Mouse (Mus musculus): ENCODE data around the gene Prg4. TPM values are rescaled to one million over a fixed set of nuclear protein-coding genes. Genes with fewer than 3 reads are reported as not detected.

Gene Prg4
- polyA plus RNA-seq, 1 experiment, result 0.21 TPM

- 92% methylated on average over 4 of the region's 4 CpGs for WGBS
- no peaks in the 10 kb centered on the region for H3K4me1 ChIP-seq (ENCODE audit: control insufficient read depth, insufficient read depth, insufficient read length)
- DNase-seq (ENCODE audit: low read depth in 1 of 2, low spot score in 2 of 2), result no peak
- no peak overlapping the region for H3K4me3 ChIP-seq (ENCODE audit: extremely low read depth, insufficient read depth, insufficient read length)
- H3K27ac ChIP-seq (ENCODE audit: insufficient read depth, low read length), result no peak overlapping the region
- TF ChIP-seq POLR2A (IDR thresholded peaks at IDR 0.05; ENCODE audit: low read depth, low read length), result no peak
- TF ChIP-seq CTCF (IDR thresholded peaks at IDR 0.05; ENCODE audit: extremely low read depth, insufficient read depth, insufficient read length, insufficient replicate concordance), result no peak
- H3K36me3 ChIP-seq (ENCODE audit: control insufficient read depth, insufficient read depth, low read length), result peaks cover 51% of the 10 kb centered on the region
- no peaks in the 10 kb centered on the region for H3K27me3 ChIP-seq (ENCODE audit: control insufficient read depth, insufficient read depth, low read length)
These were observed 47.5 kb downstream of the Prg4 start for GRCm38 (mm10) chr1:150418426-150418825.

- no peak for DNase-seq (ENCODE audit: low read depth in 1 of 2, low spot score in 2 of 2)
- Histone ChIP-seq H3K4me1 (ENCODE audit: control insufficient read depth, insufficient read depth, insufficient read length) (no peaks in the 10 kb centered on the region), H3K27ac (ENCODE audit: insufficient read depth, low read length) (no peak overlapping the region), H3K36me3 (ENCODE audit: control insufficient read depth, insufficient read depth, low read length) (peaks cover 53% of the 10 kb centered on the region), H3K4me3 (ENCODE audit: extremely low read depth, insufficient read depth, insufficient read length) (no peak overlapping the region), H3K27me3 (ENCODE audit: control insufficient read depth, insufficient read depth, low read length) (no peaks in the 10 kb centered on the region)
- WGBS, result 91% methylated on average over 3 of the region's 3 CpGs
- TF ChIP-seq CTCF (IDR thresholded peaks at IDR 0.05; ENCODE audit: extremely low read depth, insufficient read depth, insufficient read length, insufficient replicate concordance) (no peak), POLR2A (IDR thresholded peaks at IDR 0.05; ENCODE audit: low read depth, low read length) (no peak)
These were observed 50.0 kb downstream of the Prg4 start for GRCm38 (mm10) chr1:150416006-150416405.

- Histone ChIP-seq H3K27me3 (ENCODE audit: control insufficient read depth, insufficient read depth, low read length) (no peaks in the 10 kb centered on the region), H3K36me3 (ENCODE audit: control insufficient read depth, insufficient read depth, low read length) (peaks cover 49% of the 10 kb centered on the region), H3K4me1 (ENCODE audit: control insufficient read depth, insufficient read depth, insufficient read length) (no peaks in the 10 kb centered on the region), H3K4me3 (ENCODE audit: extremely low read depth, insufficient read depth, insufficient read length) (no peak overlapping the region), H3K27ac (ENCODE audit: insufficient read depth, low read length) (no peak overlapping the region)
- no peak for DNase-seq (ENCODE audit: low read depth in 1 of 2, low spot score in 2 of 2)
- TF ChIP-seq CTCF (IDR thresholded peaks at IDR 0.05; ENCODE audit: extremely low read depth, insufficient read depth, insufficient read length, insufficient replicate concordance) (no peak), POLR2A (IDR thresholded peaks at IDR 0.05; ENCODE audit: low read depth, low read length) (no peak)
- WGBS, result 98% methylated on average over 6 of the region's 6 CpGs
These were observed 56.0 kb downstream of the Prg4 start for GRCm38 (mm10) chr1:150409996-150410395.

DNA sequence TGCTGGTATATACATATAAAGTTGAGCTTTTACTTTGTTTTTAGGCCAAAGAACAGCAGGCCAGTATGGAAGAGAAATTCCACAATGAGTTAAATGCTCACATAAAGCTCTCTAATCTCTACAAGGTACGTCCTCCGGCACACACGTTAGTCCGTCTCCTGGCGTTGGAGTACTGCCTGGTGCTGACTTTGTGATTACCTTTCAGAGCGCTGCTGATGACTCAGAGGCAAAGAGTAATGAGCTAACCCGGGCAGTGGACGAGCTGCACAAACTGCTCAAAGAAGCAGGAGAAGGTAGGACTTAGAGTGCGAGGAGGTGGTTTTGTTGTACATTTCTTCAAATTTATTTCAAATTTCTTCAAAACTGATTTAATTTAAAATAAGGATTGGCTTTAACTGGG, 58.7 kb downstream of the Prg4 start:
- no peak for TF ChIP-seq POLR2A (IDR thresholded peaks at IDR 0.05; ENCODE audit: low read depth, low read length)
- no peak for TF ChIP-seq CTCF (IDR thresholded peaks at IDR 0.05; ENCODE audit: extremely low read depth, insufficient read depth, insufficient read length, insufficient replicate concordance)
- no peaks in the 10 kb centered on the region for H3K4me1 ChIP-seq (ENCODE audit: control insufficient read depth, insufficient read depth, insufficient read length)
- no peak overlapping the region for H3K4me3 ChIP-seq (ENCODE audit: extremely low read depth, insufficient read depth, insufficient read length)
- no peaks in the 10 kb centered on the region for H3K27me3 ChIP-seq (ENCODE audit: control insufficient read depth, insufficient read depth, low read length)
- H3K27ac ChIP-seq (ENCODE audit: insufficient read depth, low read length), result no peak overlapping the region
- peaks cover 44% of the 10 kb centered on the region for H3K36me3 ChIP-seq (ENCODE audit: control insufficient read depth, insufficient read depth, low read length)
- 93% methylated on average over 9 of the region's 9 CpGs for WGBS
- DNase-seq (ENCODE audit: low read depth in 1 of 2, low spot score in 2 of 2), result no peak

DNA sequence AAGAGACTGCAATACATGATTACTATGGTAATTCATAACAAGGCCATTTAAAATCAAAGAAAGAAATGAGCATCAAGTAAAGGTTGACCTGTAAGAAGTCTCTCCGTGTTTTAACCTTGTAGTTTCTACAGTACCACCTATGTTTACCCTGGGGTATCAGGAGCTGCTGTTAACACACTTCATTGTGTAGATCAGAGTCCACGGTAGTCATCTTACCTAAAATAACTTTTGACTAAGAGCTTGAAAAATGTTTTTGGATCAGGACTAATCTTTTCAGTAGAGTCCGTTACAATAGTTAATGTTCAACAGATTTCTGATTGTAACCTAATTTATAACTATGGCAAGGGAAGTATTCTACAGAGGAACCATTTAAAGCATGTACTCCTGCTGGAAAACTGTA, 61.4 kb downstream of the Prg4 start:
- whole genome bisulfite sequencing, result 91% methylated on average over 3 of the region's 3 CpGs
- DNase-seq (ENCODE audit: low read depth in 1 of 2, low spot score in 2 of 2), result no peak
- H3K4me1 ChIP-seq (ENCODE audit: control insufficient read depth, insufficient read depth, insufficient read length), result no peaks in the 10 kb centered on the region
- TF ChIP-seq POLR2A (IDR thresholded peaks at IDR 0.05; ENCODE audit: low read depth, low read length), result no peak
- no peak for TF ChIP-seq CTCF (IDR thresholded peaks at IDR 0.05; ENCODE audit: extremely low read depth, insufficient read depth, insufficient read length, insufficient replicate concordance)
- H3K36me3 ChIP-seq (ENCODE audit: control insufficient read depth, insufficient read depth, low read length), result peaks cover 36% of the 10 kb centered on the region
- no peak overlapping the region for H3K27ac ChIP-seq (ENCODE audit: insufficient read depth, low read length)
- H3K27me3 ChIP-seq (ENCODE audit: control insufficient read depth, insufficient read depth, low read length), result no peaks in the 10 kb centered on the region
- H3K4me3 ChIP-seq (ENCODE audit: extremely low read depth, insufficient read depth, insufficient read length), result no peak overlapping the region

GRCm38 (mm10) chr1:150403914-150404313, 62.1 kb downstream of the Prg4 start:
- WGBS, result 87% methylated on average over 3 of the region's 3 CpGs
- no peaks in the 10 kb centered on the region for H3K27me3 ChIP-seq (ENCODE audit: control insufficient read depth, insufficient read depth, low read length)
- TF ChIP-seq CTCF (IDR thresholded peaks at IDR 0.05; ENCODE audit: extremely low read depth, insufficient read depth, insufficient read length, insufficient replicate concordance) (no peak), POLR2A (IDR thresholded peaks at IDR 0.05; ENCODE audit: low read depth, low read length) (no peak)
- no peaks in the 10 kb centered on the region for H3K4me1 ChIP-seq (ENCODE audit: control insufficient read depth, insufficient read depth, insufficient read length)
- peaks cover 31% of the 10 kb centered on the region for H3K36me3 ChIP-seq (ENCODE audit: control insufficient read depth, insufficient read depth, low read length)
- no peak for DNase-seq (ENCODE audit: low read depth in 1 of 2, low spot score in 2 of 2)
- no peak overlapping the region for H3K4me3 ChIP-seq (ENCODE audit: extremely low read depth, insufficient read depth, insufficient read length)
- no peak overlapping the region for H3K27ac ChIP-seq (ENCODE audit: insufficient read depth, low read length)

Other genes starting within 250 kb of the Prg4 start
- gene Pdc, start 146.7 kb downstream of the Prg4 start, polyA plus RNA-seq (2012; rRNA removed), result not detected in 2 replicates
- gene Tpr, start 73.3 kb downstream of the Prg4 start, polyA plus RNA-seq (2012; rRNA removed), result 49.3 and 50.5 TPM in 2 replicates
- gene Odr4, start 73.1 kb downstream of the Prg4 start, polyA plus RNA-seq (2012; rRNA removed), result 1.6 and 2.3 TPM in 2 replicates